Mouse (Mus musculus) bone marrow macrophage, adult 2 months (primary cell): ENCODE measurements around the gene Rnf19b.

Experiments used
- CTCF ChIP-seq: IDR thresholded peaks from 2 replicates; pipeline ENCODE4 v1.5.1; 2012; ENCODE audit warnings: low read depth, mild to moderate bottlenecking, low read length, moderate library complexity
- POLR2A ChIP-seq: IDR thresholded peaks from 2 replicates; pipeline ENCODE4 v1.6.1; 2012; ENCODE audit warnings: mild to moderate bottlenecking, low read depth, low read length, borderline replicate concordance

DNA sequence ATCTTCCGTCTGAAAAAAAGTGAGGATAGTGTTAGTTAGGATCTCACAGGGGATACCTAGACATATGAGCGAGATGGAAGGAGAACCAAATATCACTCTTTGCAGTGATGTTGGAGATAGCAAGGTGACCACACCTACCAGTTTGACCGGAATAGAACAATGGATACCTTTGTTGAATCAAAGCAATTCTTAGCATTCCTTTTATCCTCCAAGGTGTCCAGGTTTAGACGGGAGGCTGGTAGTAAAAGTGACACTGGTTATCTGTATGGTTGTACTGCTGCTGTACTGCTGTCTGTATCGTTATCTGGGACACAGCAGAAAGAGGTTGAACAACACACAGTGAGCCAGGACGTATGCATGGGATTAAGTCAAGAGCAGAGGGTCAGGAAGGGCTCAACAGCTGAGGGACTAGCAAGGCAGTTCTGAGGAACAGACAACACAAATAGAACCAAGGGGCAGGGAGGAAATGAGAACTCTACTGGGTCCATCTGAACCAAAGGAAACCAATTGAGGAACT is 7.1 kb upstream of the Rnf19b start:
- no peak for TF ChIP-seq POLR2A
- no peak for TF ChIP-seq CTCF
